Mouse (Mus musculus) layer of hippocampus, adult 18-20 months (tissue): ENCODE results near the gene Syne3. TPM values are rescaled to one million over a fixed set of nuclear protein-coding genes. Genes with fewer than 3 reads are reported as not detected.
A peak's percentile ranks its signal among the peaks of the same experiment; 100 is the strongest.

ENCODE experiments used
- DNase-seq, 2 experiments: peaks; one replicate each; pipeline ENCODE4 v3.0.0; 2022; ENCODE audit warnings: low spot score in 2 of 2
- microRNA-seq, 2 experiments: library from miRNA; unstranded; fragments of <30 nt; microRNA quantifications; one replicate each; pipeline ENCODE4 v1.2.0; 2021
- total RNA-seq, 2 experiments: library from RNA; stranded (reverse); gene quantifications; 2 replicates each; pipeline ENCODE4 v1.2.3; 2021

Gene Syne3
- total RNA-seq, 2 experiments from 2014 or later: 2.0 to 2.3 TPM

DNA sequence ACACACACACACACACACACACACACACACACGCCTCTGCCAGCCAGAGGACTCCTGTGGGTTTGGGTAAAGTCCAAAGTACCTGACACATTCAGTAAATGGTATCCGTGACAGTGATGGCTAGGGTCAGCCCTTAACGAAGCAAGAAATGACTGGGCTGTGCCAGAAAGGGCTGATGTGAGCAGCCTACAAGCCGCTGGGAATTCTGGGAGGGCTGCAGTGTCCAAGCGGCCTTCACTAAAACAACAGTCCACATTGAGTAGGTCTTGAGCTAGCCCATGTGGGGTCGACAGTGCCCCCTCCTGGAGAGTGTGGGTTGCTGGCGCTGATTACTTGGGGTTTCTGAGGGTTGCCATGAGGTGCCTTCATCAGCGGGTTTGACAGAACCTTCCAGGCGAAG lies 110.9 kb downstream of the Syne3 start:
- peak in 1 of 2 experiments; percentile 31 for DNase-seq

DNA sequence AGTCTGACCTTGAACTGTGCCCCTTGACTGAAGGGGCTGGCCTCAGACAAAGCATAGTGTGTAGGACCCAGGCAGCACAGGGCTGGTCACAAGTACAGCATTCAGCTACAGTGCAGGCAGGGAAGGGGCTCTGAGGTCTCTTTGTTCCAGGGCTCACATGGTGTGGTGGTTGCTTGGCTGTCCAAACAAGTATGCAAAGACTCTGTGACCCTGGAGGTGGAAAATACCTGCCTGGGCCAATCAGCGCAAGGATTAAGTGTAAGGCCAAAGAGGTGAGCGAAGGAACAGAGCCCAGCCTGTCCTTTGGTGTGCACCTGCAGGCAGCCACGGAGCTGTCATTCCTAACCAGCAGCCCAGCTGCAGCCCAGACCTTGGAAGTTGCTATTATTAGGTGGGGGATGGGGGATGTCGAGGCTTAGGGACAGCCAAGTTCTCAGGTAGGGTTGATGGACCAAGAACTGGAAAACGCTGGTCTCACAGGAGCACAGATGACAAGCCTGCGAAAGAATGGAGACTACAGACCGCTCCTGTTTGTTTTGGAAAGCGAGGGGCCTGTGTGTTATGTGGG lies 112.5 kb downstream of the Syne3 start:
- DNase-seq: no peak

DNA sequence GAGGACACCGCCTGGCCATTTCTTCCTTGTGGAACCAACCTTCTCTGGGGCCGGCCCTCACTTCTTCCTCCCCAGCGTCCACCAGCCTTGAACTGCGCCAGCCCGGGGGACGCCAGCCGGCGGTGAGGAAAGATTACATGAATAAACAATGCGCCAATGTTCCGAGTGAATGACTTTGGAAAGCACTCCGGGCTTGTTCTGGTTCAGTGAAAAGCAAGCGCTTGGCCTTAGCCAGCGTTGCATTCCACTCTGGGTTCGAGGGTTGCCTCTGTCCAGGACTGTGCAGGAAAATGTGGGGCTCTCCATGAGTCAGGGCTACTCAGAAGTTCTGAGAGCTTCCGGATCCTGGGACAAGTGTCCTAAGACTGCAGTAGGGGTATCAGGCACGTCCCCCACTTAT lies 113.0 kb downstream of the Syne3 start:
- DNase-seq: peak; percentile 19 to 61

DNA sequence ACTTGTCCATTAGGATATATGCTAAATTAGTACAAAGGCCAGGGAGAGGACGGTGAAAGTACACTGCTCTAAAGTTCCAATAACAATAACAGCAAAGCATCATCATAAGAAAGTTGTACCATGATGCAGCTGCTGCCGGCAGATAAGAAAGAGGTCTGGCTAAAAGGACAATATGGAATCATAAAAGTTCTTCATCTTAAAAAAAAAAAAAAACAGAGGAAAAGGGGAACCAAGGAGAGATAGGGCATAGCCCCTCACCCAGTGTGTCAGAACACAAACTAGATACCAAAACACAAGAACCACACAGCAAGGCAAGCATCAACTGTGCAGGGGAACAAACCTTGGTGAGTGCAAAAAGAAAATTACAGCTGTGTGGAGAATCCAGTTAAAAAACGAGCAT lies 117.4 kb downstream of the Syne3 start:
- DNase-seq: no peak

GRCm38 (mm10) chr12:104890066-104890465 lies 119.5 kb downstream of the Syne3 start:
- no peak for DNase-seq

DNA sequence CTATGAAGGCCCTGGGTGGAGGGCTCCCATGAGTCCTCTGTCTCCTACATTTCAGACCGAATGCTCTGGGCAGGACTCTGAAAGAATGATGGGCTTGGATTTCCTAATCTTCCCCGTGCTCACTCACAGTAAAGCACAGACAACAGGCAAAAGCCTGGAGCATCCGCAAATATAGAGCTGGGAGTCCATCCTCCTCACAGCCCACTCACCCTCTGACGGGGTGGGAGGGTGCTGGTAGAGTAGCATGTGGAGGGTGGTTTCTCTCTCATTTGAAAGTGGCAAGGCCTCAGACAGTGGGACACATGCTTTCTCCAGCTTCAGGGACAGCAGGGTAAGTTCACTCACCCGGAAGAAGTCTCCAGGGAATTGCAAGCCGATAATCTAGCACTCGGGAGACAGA lies 123.5 kb downstream of the Syne3 start:
- peak; percentile 43 to 65 for DNase-seq

GRCm38 (mm10) chr12:104882533-104882932 lies 127.1 kb downstream of the Syne3 start:
- no peak for DNase-seq

- DNase-seq: no peak
These were observed 127.5 kb downstream of the Syne3 start for GRCm38 (mm10) chr12:104882061-104882460.

DNA sequence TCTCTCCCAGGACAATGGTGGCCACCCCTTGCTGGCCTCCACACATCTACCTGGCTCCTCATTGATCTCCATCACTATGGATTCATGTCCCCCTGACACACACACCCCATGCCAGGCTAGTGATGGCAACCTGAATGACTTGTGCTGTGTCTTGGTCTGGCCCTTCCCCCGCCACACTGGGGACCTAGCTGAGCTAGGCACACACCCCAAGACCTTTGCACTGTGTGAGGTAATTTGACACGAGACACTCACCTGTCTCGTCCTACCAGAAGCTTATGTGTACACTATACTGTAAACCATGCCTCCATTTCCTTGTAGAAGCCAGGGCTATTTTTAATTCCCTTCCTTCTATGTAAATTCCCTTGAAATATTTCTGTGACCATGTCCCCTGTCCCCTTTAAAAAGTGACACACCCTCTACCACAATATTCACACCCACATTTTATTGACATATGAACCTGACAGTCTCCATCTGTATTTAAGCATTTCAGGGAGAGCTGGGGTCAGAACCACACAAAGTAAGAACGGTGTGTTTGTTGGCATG lies 128.0 kb downstream of the Syne3 start:
- no peak for DNase-seq

GRCm38 (mm10) chr12:104880367-104880766 lies 129.2 kb downstream of the Syne3 start:
- DNase-seq: no peak

Small RNA genes lying within 50 kb of the gene (microRNA-seq; reads per million reads assigned to microRNA genes)
- 8.4 to 13.1 reads per million in 2 experiments for gene Mir3069

Other genes with a start within 250 kb of the Syne3 start
- gene Clmn, start 144.7 kb downstream of the Syne3 start, total RNA-seq: 100 to 1,000 TPM; 106 to 115 TPM
- 10 to 100 TPM; 45.9 to 46.2 TPM for gene Glrx5, start 22.9 kb upstream of the Syne3 start, total RNA-seq
- not detected for gene Tcl1b2, start 136.2 kb upstream of the Syne3 start, total RNA-seq
- not detected for gene Tcl1b1, start 149.9 kb upstream of the Syne3 start, total RNA-seq
- not detected for gene Tcl1b5, start 166.5 kb upstream of the Syne3 start, total RNA-seq
- not detected for gene Tcl1b3, start 181.2 kb upstream of the Syne3 start, total RNA-seq
- gene Tcl1b4, start 192.1 kb upstream of the Syne3 start, total RNA-seq: not detected
- gene Tcl1, start 213.0 kb upstream of the Syne3 start, total RNA-seq: not detected